Mouse (Mus musculus): ENCODE measurements around the gene Mocs1.
A peak's percentile ranks its signal among the peaks of the same experiment; 100 is the strongest.

The Mocs1 gene

GRCm38 (mm10) chr17:49428239-49428688 is at the start of gene Mocs1:
TSS of gene Mocs1 (plus strand) at chr17:49428362.
- DNase-seq (ENCODE audit: low read depth), result peak; percentile 95

GRCm38 (mm10) chr17:49379645-49380044 is 48.5 kb upstream of the Mocs1 start:
- no peak for DNase-seq (ENCODE audit: low read depth)

DNA sequence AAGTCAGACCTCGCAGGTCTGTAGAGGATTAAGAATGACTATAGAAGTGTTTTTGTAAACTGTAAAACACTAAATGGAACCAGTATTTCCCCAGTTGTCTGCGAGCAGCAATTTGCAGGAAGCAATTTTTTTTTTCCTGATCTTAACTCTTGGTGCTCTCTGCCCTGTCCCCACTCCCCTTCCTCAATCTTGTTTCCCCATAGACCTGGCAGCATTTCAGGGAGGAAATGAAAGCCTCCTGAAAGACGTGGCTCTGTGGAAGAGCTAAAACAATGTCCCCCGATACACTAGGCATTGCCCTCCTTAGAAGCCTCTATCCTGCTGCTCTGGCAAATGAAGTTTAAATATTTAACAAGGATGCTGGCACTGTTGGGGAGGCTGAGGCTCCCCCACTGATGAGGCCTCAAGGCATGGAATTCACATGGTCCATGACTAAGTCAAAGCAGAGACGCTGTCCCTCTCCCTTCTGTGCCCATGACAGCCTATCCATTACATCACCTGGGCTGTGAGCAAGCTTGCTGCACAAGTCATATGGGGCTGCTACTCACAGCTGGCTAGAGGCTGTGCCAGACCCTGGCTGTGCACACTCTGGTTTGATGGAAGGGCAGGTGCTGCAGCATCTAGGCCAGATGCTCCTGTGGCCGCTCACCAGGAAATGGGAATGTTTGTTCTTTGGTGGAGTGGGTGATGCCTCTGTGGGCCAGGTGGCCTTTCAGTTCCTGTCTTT is 43.8 kb upstream of the Mocs1 start:
- no peak for DNase-seq (ENCODE audit: low read depth)

GRCm38 (mm10) chr17:49387741-49388140 is 40.4 kb upstream of the Mocs1 start:
- DNase-seq (ENCODE audit: low read depth), result no peak

GRCm38 (mm10) chr17:49392751-49393150 is 35.4 kb upstream of the Mocs1 start:
- no peak for DNase-seq (ENCODE audit: low read depth)

DNA sequence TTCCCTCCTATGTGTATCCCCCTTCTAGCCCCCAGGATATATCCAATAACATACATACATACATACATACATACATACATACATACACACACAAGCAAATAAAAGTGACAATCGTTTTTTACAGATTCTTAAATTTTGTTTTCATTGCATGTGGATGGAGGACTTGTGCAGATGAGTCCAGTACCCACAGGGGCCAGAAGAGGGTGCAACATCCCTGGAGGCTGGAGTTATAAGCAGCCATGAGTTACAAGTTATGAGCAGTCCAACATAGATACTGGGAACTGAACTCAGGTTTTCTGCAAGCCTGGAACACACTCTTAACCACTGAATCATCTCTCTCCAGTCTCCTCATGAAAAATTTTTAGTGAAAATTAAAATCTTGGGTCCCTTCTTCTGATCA is 33.3 kb upstream of the Mocs1 start:
- DNase-seq (ENCODE audit: low read depth), result peak; percentile 50

DNA sequence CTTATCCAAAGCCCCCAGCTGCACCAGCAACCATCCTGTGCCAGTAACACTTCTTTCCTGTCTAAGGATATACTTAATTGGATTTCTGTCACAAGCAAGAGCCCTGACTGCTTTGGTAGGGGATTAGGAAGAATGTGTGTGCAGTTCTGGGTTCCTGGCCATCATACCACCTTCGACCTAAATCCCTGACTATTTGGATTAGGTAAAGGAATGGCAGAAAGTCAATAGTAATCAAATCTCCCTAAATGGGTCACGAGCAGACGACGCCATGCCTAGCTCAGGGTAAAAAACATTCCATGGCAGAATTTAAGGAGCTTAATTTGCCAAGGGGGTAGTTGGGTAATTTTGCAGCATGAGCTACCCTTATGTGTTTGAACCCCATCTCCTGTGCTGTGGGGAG is 28.6 kb upstream of the Mocs1 start:
- DNase-seq (ENCODE audit: low read depth), result no peak

DNA sequence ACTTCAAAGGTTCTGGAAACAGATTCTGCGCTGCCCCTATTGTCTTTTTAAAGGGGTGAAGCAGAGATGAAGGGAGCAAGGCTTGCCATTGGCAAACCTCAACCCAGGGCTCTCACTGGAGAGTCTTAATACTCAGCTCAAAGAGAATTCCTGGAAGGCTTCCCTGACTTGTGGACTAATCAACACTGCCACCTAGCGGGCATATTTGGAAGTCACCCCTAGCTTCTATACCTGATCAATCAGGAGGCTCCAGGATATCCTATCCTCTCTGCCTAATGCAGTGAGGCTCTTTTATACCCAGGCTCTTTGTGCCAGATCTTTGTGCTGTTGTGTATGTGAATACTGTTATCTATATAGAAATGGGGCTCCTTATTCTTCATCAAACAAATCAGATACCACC is 28.0 kb upstream of the Mocs1 start:
- peak; percentile 73 for DNase-seq (ENCODE audit: low read depth)

GRCm38 (mm10) chr17:49403151-49403550 is 25.0 kb upstream of the Mocs1 start:
- peak; percentile 82 for DNase-seq (ENCODE audit: low read depth)

GRCm38 (mm10) chr17:49405927-49406326 is 22.2 kb upstream of the Mocs1 start:
- peak; percentile 60 for DNase-seq (ENCODE audit: low read depth)

DNA sequence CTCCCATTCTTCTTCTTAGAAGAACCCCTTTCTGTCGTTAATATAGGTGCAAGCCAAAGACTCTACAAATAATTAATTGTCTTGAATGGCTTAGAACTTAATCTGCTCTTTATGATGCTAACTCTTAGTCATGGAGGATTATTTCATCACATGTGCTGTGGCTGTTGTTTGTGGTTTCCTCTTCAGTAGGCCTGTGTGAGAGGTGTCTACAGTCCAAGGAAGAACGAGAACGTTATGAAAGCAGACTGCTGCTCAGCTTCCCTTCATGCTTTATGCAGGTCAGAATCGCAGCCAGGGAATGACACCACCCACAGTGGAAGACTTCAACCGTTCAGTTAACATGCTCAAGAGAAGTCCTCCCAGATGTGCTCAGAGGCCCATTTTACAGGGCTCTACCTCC is 15.2 kb upstream of the Mocs1 start:
- DNase-seq (ENCODE audit: low read depth), result peak; percentile 82

GRCm38 (mm10) chr17:49413554-49413953 is 14.6 kb upstream of the Mocs1 start:
- DNase-seq (ENCODE audit: low read depth), result no peak

DNA sequence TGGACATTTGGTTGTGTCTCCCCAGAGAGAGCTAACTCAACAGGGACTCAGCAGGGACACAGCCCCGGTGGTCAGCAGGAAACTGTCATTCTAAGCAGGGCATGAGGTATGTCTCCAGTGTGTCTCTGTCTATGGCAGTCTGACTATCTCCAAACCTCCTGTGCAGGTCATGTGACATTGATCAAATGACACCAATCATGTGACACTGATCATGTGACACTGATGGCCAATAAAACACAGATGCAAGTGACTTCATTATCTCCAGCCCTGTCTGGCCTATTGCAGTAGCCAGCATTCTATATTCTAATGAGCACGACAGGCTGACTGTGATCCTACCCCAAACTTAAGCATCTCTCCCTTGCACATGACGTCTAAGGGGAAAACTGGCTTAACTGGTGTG is 11.9 kb upstream of the Mocs1 start:
- DNase-seq (ENCODE audit: low read depth), result no peak

DNA sequence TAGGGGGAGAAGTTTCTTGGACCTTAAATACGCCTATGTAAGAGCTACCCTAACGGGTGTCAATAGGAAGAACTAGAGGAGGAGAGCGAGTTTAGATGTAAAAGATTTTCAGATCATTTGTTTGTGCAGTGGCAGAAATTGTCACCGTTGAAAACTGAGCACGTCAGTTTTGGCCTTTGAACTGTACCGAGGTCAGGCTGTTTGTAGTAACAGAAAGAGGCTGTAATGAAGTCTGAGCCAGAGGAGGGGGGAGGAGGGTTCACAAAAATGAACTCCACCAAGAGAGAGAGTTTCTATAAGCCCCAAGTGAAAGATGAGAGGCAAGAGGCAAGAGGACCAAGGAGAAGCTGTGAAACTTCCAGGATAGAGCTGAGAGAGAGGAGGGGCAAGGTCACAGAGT is 8.3 kb upstream of the Mocs1 start:
- no peak for DNase-seq (ENCODE audit: low read depth)

DNA sequence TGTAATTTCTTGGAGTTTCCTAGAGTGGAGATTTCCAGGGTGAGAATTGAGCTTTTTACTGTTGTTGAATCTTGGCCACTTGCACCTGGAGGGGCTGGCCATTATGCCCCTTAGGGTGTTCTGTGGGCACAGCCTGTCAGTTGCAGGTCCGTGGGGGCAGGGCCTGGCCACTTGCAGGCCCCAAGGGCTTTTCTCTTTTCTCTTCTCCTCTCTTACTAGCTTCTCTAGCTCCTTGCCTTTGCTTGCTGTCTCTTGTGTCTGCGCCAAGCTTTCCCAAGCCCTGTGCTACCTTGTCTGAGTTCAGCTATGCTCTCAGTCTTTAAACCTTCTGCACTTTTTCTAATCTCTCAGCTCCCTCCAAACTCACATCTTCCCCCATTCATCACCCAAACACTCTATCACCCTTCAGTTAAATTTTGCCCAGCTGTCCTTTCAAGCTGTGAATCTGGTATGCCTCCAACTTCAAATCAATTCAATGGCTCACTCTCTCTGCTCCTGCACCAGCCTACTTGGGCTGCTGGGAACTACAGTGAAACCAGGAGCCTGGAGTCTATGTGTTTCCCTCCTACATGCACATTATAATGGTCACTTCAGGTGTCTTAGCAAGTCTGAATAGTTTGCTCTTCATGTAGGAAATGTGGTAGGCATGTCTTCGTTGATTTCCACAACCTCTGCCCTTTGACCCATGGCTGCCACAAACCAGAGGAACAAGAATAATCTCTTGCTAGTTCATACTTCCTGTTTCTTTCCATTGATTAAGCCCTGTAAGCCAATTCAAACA is 5.7 kb upstream of the Mocs1 start:
- no peak for DNase-seq (ENCODE audit: low read depth)

GRCm38 (mm10) chr17:49423067-49423325 is 5.2 kb upstream of the Mocs1 start:
- no peak for DNase-seq (ENCODE audit: low read depth)

DNA sequence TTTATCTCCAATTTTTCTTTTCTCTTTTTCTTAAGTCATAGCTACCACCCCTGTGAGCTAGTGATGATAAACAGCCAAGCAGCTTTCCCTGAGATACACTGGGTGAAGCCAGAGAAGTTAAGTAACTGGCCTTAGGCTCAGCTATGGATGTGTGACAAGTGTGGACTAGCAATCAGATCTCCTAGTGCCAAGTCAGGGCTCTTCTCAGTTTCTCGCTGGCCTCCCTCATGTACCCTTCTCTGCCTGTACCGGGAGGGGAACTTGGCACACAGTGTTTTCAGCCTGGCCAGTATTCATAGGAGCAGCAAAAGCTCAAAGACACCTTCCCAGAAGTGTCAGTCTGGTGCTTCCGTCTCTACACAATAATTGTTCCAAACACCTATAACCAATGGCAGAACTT is 4.3 kb upstream of the Mocs1 start:
- DNase-seq (ENCODE audit: low read depth), result no peak

DNA sequence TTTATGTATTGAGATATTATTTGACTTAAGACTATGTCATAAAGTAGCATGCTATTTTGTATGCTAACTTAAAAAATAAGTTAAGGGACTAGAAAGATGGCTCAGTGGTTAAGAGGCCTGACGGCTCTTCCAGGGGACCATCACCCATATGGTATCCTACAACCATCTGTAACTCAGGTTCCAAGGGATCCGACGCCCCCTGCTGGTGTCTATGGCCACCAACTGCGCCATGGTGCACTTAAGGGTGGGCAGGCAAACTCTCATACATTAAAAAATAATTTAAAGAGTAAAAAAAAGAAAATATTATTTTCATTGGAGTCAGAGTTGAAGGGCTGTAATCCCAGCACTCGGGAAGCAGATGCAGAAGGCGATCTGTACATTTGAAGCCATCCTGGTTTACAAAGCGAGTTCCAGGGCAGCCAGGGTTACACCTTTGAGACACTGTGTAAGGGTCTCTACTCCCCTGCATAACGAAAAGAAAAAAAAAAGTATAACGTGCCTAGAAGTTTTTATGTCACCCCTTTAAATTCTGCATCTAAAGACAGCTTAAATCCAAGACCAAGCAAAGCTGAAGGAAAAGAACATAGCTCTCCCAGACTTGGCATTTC is 427 bp upstream of the Mocs1 start:
- DNase-seq (ENCODE audit: low read depth), result peak; percentile 70

DNA sequence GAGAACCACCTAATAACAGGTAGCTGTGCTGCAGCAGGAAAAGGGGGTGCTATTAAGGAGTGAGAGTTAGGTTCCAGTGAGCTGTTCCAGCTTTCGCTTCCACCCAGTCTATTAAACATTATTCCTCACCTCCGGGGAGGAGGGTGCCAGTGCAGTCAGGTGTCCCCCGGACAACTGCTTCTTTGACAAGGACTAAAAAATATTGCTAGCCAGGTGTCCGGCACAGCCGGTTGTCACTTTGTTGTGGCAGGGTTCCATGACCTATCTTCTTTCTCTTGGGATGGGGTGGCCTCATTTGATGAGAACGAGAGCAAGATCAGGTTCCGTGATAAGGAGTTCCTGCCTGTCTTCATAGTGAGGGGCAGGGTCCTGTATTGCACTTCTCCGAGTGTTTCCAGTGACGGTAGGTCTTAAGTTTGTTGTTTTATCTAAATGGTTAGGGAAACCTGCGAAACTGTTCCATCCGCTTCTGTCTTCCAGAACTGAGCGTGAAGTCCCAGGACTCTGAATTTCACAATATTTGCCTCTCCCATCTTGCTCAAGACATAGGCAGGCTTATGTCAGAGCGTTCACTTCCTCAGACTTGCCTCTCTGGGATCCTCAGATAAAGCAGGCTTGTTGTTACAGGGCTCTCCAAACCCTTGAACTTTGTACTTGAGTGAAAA is 721 bp downstream of the Mocs1 start:
- peak; percentile 84 for DNase-seq (ENCODE audit: low read depth)

DNA sequence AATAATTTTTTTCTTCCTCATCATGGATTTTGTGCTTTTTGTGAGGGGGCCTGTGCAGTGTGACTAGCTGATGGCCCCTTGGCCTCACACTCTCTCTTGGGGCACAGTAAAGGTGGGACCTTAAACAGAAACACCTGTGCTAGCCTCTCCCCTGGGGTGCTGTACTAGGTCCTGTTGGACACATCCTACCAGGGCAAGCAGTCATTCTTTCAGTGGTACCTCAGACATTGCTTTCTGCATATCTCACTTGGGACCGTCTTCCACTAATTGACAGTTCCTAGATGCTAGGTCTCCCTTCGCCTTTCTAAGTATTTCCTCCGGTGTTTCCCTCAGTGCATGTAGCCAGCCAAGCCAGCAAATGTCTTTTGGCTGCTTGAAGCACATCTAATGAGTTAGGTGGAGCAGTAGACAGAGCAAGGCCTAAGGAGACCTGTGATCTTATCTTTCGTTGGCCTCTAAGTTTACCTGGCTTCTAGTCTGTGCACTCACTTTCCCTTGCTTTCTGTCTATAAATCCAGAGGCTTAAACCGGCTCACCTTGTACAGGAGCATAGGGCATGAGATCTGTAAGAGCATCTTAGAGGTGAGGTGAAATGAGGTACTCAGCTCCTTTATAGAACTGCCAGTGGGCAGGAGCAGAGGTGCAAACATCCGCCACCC is 1.4 kb downstream of the Mocs1 start:
- DNase-seq (ENCODE audit: low read depth), result no peak

GRCm38 (mm10) chr17:49430136-49430535 is 2.0 kb downstream of the Mocs1 start:
- DNase-seq (ENCODE audit: low read depth), result no peak

GRCm38 (mm10) chr17:49431176-49431575 is 3.0 kb downstream of the Mocs1 start:
- no peak for DNase-seq (ENCODE audit: low read depth)
